Mouse (Mus musculus): ENCODE measurements around the gene Syt3.

Gene Syt3

DNA sequence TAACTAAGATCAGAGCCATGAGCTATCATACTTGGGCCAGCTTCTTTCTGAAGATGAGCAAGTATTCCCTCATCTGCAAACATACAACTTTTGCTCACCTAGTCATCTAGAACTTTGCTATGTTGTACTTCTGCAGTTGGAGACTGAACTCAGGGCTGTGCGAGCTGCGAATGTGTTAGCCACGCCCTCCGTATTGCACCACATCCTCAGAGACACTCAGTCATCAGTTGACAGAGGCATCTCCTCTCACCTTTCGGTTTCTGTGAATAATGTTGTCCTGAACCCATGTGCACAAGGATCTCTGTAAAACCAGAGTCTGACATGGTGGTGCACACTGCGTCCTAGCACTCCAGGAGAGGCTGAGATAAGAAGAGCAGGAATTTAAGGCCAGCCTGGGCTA, 17.8 kb downstream of the Syt3 start:
- intact Hi-C loops (cut with DNase I): no loop called here

DNA sequence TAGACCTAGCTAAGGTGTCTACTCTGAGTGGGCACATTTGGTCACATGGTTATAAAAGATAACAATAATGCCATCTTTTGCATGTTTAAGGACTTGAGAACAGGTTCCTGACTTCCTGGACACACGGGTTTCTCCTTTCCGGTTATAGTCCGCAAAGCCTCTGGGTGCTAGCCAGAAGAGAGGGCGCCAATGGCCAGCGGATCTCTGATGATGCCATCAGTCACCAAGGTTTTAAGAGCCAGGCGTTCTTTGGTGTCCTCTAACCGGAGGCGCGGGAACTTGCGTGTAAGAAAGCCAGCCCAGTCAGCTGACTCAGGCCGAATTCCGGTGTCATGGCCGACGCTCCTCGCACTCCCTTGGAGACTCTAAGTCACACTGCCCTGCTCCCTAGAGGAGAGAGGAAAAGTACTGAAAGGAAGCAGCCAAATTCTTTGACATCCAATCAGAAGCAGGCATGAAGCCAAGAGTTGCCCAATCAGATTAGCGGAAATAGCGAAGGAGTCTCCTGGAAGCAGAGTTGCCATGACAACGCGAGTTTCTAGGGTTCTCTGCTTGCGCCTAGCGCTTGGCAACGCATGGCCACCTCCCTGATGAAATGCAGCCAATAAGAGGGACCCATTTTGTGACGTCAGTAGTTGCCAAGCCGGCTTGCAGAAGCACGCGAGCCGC, 21.6 kb downstream of the Syt3 start:
- intact Hi-C loops (cut with DNase I): no loop called here

DNA sequence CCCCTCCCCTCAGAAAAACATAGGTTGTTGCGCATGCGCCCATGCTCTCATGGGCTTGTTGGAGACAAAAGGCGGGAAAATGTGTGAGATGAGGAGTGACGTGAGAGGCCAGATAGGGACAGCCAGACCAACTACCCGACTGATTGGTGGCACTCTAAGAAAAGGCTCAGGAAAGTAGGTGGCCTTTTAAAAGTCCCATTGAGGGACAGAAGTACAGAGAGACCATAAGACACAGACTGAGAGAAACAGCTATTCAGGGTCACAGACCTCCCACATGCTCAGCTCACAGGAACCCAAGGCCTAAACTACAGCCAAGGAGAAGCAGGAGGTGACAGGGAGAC, 22.1 kb downstream of the Syt3 start:
- intact Hi-C loops (cut with DNase I): no loop called here

DNA sequence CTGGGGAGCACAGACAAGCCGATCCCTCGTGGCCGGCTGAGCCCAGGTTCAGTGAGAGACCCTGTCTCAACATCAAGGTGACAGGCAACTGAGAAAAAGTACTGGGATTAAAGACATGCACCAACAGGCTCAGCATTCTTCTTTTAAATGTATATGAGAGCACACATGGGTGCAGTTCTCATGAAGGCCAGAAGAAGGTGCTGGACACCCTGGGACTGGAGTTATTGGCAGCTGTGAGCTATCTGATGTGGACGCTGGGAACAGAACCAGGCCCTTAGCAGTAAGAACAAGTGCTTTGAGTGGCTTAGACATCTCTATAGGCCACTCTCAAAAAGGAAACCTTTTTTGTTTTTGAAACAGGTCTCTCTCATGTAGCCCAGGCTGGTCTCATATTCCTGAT, 27.2 kb downstream of the Syt3 start:
- intact Hi-C loops (cut with DNase I): no loop called here

DNA sequence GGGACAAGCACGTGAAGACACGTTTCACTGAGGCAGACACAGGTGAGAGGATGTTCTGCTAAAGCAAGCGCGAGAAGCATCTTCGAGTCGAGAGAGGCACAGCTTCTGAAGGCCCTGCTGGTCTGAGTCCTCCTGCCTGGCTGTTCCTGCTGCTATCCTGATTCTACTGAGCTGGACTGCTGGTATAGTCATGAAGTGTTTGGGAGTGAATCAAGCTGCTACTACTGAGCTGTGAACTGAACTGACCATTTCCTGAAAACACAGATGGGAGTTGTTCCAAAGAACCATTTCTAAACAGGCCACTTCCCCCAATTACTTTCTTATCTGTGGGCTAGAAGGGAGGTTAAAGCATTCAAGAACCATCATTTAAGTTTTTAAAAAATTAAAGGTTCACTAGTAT, 29.4 kb downstream of the Syt3 start:
- intact Hi-C loops (cut with DNase I): no loop called here

DNA sequence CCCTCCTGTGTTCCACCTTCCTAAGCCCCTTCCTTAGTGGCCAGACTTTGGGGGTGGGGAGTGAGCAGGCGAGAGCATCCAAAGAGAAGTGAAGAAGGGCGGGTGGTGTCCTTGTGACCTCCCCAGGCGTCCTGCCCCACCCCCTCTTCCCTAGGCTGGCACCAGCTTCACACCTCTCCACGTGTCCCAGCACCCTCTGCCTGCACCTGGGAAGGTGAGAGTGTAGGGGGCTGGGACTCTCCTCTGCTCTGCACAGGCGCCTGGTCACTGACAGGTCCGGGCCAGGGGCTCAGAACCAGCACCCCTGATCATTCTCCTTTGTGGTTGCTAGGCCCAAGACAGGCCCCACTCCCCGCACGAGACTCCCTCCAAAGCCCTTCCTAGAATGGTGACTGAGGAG, 43.8 kb downstream of the Syt3 start:
- intact Hi-C loops (cut with DNase I): no loop called here

DNA sequence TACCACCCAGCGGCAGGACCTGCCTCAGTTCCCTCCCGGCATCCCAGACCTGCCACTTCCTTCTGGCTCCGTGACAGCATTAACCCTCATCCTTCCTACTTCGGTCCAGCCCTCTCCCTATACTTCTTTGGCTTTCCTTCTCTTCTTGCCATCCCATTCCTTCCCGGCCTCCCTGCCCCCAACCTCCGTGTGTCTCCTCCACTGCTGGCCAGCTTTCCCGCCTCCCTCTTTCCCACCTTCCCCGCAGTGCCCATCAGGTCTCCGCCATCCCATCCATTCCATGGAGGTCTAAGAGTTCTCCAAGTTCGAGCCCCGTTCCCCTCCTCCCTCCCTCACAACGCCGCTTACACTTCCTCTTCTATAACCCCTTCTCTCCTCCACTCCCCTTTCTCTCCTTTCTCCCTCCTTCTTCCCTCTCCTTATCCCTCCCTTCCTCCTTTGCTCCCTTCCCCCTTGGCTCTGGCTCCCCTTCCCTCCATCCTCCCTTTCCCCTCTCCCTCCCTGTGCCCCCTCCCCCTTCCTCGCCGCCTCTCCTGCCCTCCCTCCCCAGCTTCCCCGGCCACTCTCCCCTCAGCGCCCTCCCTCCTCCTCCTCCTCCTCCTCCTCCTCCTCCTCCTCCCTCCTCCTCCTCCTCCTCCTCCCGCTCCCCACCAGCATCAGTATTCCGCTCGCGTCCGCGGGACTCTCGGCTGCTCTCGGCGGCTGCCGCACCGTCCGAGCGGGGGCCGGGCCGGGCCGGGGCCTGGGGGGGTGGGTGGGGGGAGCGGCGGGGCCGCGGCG, 44.5 kb downstream of the Syt3 start:
- intact Hi-C loops (cut with DNase I): no loop called here

DNA sequence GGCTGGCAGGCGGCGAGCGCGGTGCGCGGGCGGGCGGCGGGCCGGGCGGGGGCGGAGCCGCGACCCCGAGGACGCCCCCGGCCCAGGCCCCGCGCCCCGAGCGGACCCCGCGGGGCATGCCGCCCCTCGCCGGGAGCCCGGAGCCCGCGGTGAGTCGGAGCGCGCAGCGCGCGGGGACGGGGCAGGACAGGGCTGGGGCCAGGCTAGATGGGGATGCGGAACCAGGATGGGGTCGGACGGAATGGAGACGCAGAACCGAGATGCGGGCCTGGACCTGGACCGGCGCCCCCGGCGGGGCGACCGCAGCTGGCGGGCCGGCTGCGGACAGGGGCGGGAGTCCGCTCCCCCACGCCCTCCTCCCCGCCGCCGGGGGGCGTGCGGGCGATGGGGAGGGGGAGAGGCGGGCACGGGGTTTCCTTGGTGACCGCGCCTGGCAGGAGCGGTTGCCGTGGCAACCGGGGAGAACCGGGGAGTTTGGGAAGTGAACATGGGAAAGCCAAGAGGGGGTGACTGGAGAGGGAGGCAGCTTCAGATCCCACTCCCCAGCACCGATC, 45.1 kb downstream of the Syt3 start, which contains the start of gene Lrrc4b:
Lrrc4b (plus strand) TSS at position 51 of the 554 bp plus-strand sequence.
- intact Hi-C loops (cut with DNase I): no loop called here

DNA sequence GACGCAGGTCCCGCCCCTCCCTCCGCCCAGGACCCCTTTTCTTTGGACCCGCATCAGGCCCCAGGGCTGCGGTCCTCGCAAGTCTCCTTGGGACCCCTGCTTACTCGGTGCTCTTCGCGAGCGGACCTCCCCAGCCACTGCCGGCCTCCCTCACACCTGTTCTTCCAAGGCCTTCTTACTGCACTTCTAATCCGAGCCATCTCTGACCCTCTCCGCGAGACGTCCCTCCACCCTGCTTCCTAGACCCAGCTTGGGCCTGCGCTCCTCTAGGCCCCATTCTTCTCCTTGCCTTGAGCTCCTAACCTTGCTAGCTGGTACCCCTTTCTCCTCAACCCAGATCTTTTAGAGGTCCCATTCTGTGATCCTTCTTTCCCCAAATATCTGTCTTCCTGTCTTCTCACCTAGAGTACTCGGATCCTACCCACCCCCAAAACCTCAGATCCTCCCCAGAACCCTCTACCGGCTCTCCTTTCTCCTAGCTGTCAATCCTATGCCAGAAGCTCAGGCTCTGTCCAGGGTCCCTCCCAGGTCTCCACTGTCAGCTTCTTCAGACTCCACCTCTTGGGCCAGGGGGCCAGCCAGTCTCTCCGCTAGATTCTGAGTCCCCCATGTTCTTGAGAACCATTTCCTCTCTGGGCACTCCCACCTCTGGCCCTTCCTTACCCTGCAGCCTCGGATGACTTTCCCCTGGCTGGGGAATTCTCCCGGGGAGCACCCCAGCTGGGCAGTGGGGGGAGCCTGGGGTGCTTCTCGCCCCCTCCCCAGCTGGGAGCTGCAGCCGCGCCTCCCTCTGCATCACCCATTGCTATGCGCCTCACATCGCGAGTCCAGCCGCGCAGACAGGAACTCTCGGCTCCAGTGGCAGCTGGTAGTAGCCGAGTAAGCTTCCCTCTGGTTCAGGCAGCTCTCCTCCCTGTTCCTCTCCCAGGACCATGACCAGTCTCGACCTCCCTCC, 45.9 kb downstream of the Syt3 start:
- intact Hi-C loops (cut with DNase I): no loop called here

DNA sequence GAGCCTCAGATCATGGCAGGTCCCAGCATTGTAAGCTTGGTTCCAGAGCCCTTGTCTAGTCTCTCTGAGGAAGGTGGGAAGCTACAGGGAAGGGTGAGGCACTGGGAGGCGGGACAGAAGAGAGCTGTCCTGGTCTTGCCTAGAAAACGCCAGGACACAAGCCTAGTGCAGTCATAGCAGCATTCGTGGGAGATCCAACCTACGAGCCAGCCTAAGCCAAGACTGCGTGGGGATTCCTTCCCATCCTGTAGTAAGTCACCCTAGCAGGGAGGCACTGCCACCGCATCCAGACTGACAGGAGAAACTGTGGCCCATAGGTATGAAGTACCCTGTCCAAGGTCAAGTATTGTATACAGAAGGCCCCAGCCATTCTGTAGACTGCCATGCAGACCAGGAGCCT, 48.6 kb downstream of the Syt3 start:
- intact Hi-C loops (cut with DNase I): no loop called here

DNA sequence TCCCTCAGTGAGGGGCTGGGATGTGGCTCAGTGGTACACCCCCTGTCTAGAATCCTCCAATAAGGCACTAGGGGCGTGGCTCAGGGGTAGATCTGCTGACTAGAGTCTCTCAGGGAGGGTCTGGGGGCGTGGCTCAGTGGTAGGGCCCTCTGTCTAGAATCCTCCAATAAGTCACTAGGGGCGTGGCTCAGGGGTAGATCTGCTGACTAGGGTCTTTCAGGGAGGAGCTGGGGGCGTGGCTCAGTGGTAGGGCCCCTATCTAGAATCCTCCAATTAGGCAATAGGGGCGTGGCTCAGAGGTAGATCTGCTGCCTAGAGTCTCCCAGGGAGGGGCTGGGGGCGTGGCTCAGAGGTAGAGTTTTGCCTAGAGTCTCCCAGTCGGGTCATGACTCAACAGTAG, 49.5 kb downstream of the Syt3 start:
- intact Hi-C loops (cut with DNase I): no loop called here

DNA sequence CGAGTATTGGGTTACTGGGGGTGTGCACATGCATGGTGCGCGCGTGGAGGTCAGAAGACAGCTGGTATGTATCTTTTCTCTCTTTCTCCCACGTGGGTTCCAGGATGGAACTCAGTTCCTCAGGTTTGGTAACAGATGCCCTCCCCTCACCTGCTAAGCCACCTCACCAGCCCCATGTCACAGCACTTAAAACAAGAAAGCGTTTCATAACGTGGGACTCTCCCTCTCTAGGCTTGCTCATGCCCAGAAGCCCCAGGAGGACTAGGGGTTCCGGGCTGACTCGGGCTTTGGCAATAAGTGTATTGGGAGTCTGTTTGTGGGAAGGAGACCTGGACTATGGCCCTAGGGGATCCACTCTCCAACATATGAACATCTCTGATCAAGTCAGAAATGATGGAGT, 50.2 kb downstream of the Syt3 start:
- intact Hi-C loops (cut with DNase I): no loop called here

DNA sequence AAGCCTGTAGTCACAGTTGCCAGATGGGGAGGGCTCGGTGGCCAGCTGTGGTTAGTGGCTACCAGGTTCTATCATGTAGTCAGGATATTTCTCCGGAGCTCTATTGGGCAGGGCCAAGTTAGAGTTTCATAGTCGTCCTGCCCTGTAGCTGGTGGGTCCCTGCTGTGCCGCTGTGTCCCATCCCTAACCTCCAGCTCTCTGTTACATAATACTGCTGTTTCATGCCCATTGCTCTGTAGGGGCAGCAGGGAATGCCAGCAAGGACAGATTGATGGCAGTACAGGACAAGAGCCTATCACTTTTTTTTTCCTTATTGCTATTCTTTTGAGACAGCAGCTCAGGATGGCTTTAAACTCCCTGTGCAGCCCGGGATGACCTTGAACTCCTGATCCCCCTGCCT, 51.9 kb downstream of the Syt3 start:
- intact Hi-C loops (cut with DNase I): no loop called here

DNA sequence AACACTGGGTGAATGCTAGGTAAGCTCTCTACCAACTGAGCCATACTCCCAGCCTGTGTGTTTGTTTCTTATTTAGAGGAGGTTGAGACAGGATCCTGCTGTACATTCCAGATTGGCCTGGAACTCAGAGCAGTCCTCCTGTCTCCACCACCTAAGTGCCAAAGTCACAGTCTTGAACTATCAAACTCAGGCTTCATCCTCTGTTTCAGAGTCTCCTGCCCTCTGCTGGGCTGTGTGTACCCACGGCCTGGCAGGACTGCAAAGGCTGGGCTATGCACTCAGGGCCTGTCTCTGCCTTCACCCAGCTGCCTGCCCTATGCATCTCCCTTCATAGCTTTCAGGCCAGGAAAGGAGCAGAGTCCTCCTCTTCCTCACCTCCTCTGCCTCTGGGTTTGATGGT, 52.4 kb downstream of the Syt3 start:
- intact Hi-C loops (cut with DNase I): no loop called here

DNA sequence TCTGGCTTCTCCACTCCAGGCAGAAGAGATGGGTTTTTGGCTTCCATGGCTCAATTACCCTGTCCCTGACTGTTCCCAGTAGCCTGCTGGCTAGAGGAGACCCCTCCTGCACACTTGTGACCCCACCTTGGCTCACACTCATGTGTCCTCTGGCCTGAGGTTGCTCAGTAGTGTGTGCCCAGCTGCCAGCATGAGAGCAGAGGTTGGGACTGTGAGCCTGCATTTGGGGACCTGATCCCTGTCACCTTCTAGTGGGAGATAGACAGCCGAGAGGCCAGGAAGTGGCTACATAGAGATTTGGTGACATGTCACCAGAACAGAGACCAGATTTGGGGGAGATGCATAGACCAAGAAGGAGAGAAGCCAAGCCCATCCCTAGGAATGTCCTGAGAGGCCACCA, 53.3 kb downstream of the Syt3 start:
- intact Hi-C loops (cut with DNase I): no loop called here

DNA sequence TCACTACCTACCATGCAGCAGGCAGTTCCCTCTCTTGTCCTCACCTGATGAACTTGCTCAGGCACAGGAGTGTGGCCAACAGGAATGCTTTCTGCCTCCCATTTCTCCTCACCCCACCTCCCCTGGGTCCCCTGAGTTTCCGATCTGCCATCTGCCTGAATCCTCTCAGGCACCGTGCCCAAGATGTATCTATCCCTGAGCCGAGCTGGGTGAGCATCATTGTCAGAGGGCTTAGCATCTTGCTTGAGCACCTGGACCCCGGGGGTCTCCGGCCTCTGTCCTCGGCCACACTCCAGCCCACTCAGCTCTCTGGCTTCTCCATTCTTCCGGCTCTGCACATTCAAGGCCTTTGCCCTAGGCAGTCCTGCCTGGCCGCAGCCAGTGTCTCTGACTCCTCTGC, 54.0 kb downstream of the Syt3 start:
- intact Hi-C loops (cut with DNase I): no loop called here

DNA sequence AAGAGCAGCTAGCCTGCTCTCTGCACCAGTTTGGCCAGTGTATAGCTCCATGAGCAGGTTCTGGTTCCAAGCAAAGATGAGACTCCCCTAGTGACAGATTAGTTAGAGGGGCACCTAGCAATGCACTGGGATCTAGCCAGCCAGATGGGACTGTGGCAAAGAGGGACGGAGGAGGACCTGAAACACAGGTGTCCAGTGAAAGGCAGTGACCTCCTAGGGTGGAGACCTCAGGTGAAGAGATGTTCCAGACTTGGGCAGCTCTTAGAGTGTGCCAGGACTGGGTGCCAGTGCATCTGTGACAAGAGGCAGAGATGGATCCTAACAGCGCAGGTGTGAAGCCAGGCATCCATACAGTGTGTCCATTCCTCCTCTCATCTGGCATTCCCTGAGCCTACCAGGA, 55.8 kb downstream of the Syt3 start:
- intact Hi-C loops (cut with DNase I): no loop called here

DNA sequence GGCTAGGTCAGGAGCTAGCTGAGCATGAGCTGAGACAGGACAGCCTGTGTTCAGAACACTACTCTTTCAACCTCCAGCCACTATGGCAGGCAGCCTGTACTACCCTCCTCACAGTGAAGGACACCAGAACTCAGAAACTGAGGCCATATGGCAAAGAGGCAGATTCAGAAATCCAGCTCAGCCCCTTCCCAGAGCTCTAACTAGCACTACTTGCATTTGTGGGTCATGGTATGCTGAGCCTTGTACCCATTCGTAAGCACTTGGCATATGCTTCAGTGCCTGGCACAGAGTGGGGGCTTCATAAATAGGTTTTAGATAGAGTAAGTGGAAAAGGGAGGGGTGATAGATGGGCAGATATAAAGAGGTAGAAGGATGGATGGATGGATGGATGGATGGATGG, 56.6 kb downstream of the Syt3 start:
- intact Hi-C loops (cut with DNase I): no loop called here

DNA sequence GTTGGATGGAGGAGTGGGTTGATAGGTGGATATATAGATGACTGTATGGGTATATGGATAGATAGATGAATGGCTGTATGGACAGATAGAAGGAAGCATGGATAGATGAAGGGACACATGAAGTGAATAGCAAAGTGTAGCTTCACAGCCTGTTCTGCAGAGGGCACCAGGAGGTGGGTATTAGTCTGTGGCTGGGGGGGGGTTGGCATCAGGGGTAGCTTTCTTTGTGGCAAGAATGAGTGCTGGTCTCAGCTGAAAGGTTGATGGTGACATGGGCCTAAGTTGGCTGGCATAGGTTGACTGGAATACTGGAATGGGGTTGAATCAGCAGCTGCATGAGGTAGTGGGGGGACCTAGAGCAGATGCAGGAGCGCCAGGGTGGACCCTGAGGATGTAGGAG, 57.3 kb downstream of the Syt3 start:
- intact Hi-C loops (cut with DNase I): no loop called here

DNA sequence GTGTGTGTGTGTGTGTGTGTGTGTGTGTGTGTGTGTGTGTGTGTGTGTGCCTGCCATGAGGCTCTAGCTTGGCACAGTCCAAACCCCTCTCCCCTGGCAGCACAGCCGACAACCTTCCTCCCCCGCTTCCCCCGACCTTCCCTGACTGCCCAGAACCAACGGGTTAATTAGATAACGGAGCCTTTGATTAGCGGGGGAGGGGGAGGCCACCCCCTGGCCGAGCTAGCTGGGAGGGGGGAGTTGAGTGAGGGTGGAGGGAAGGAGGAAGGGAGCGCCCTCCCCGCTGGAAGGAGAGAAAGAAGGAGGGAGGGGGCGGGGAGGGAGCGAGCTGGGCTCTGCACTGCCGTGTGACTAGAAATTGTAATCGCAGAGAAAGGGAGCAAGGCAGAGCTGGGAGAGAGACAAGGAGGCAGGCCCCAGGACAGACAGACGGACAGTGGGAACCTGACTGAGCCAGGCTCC, 57.8 kb downstream of the Syt3 start:
- intact Hi-C loops (cut with DNase I): no loop called here

DNA sequence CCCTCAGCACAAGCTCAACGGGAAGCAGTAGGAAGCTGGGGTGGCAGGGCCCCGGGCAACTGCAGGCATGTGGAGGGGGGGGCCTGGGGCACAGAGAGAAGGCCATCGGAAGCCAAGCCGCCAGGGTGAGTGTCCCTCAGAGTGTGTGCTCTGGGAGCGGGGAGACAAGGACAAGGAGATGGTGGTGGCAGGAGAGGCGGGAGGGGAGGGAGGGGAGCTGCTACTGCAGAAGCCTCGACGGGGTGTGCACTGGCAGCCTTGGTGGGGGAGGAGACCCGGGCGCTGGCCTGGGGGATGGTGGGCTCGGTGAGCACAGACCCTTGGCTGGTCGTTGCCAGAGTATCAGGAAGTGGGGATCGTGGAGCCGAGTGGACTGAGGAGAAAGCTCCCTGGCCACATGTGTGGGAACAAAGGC, 58.5 kb downstream of the Syt3 start:
- intact Hi-C loops (cut with DNase I): no loop called here

Data from adrenal gland (tissue).